Mouse (Mus musculus) kidney, postnatal 25 days (tissue): Measurements from ENCODE around the gene Il1f6.

Experiments used
- DNase-seq, 2 experiments: peaks; one replicate each; pipeline ENCODE4 v3.0.0; 2021; ENCODE audit warnings: mixed read lengths in 2 of 2

Il1f6 gene

GRCm38 (mm10) chr2:24215118-24215517 is at the start of gene Il1f6:
Gene Il1f6 (plus strand): TSS chr2:24215418.
- DNase-seq, result no peak

GRCm38 (mm10) chr2:24181683-24182331 is 33.4 kb upstream of the Il1f6 start:
- DNase-seq, result peak; percentile 71 to 78

GRCm38 (mm10) chr2:24182423-24183147 is 32.6 kb upstream of the Il1f6 start:
- peak; percentile 23 to 51 for DNase-seq

GRCm38 (mm10) chr2:24184092-24184491 is 31.1 kb upstream of the Il1f6 start:
- peak in 1 of 2 experiments; percentile 8 for DNase-seq

- no peak for DNase-seq
These were observed 29.0 kb upstream of the Il1f6 start, which contains the start of gene Il1f9 for GRCm38 (mm10) chr2:24186176-24186575. Gene Il1f9 (plus strand): TSS chr2:24186476.

GRCm38 (mm10) chr2:24187585-24187984 is 27.6 kb upstream of the Il1f6 start:
- no peak for DNase-seq

- DNase-seq, result peak in 1 of 2 experiments; percentile 8
These were observed 27.0 kb upstream of the Il1f6 start for GRCm38 (mm10) chr2:24188189-24188588.

GRCm38 (mm10) chr2:24227191-24227590 is 12.0 kb downstream of the Il1f6 start:
- no peak for DNase-seq

- DNase-seq, result no peak
These were observed 52.3 kb downstream of the Il1f6 start for GRCm38 (mm10) chr2:24267503-24267902.

- no peak for DNase-seq
These were observed 58.4 kb downstream of the Il1f6 start for GRCm38 (mm10) chr2:24273619-24274018.

- DNase-seq, result no peak
These were observed 59.9 kb downstream of the Il1f6 start for GRCm38 (mm10) chr2:24275146-24275545.
